Mouse (Mus musculus) embryonic facial prominence, embryonic 12.5 days (tissue): Measurements from ENCODE around the gene Pitpnb. TPM values are rescaled to one million over a fixed set of nuclear protein-coding genes. Genes with fewer than 3 reads are reported as not detected.

ENCODE experiments used
- ATAC-seq: fragments of 200-750 bp; cut with Nextera tagmentation; 2 replicates; pipeline ENCODE4 v1.8.0; 2017; ENCODE audit not compliant: insufficient number of reproducible peaks, insufficient read depth, low FRiP score, low TSS enrichment
- H3K27ac ChIP-seq: fragments of 300-500 bp; sonication (generic); 2 replicates; pipeline ENCODE4 v1.5.1; 2016; ENCODE audit warnings: mild to moderate bottlenecking
- H3K27me3 ChIP-seq: fragments of 300-500 bp; sonication (generic); 2 replicates; pipeline ENCODE4 v1.6.1; 2016; ENCODE audit warnings: mild to moderate bottlenecking, moderate library complexity
- H3K36me3 ChIP-seq: fragments of 300-500 bp; sonication (generic); 2 replicates; pipeline ENCODE4 v1.6.1; 2016; ENCODE audit warnings: mild to moderate bottlenecking
- H3K4me1 ChIP-seq: fragments of 300-500 bp; sonication (generic); 2 replicates; pipeline ENCODE4 v1.6.1; 2016
- H3K4me2 ChIP-seq: fragments of 300-500 bp; sonication (generic); replicated peaks from 2 replicates; pipeline ENCODE4 v1.6.1; 2016; ENCODE audit warnings: mild to moderate bottlenecking, moderate library complexity
- H3K4me3 ChIP-seq: fragments of 300-500 bp; sonication (generic); 2 replicates; pipeline ENCODE4 v1.5.1; 2016; ENCODE audit warnings: mild to moderate bottlenecking
- H3K9ac ChIP-seq: fragments of 300-500 bp; sonication (generic); 2 replicates; pipeline ENCODE4 v1.6.1; 2016; ENCODE audit warnings: mild to moderate bottlenecking, moderate library complexity
- H3K9me3 ChIP-seq: fragments of 300-500 bp; sonication (generic); 2 replicates; pipeline ENCODE4 v1.6.1; 2016; ENCODE audit warnings: mild to moderate bottlenecking, moderate library complexity
- WGBS: fragments of 180-500 bp; shearing (Covaris S2); methylation state at CpG from one replicate; pipeline ENCODE4 v1.1.7; 2016; 5-methylcytosine and 5-hydroxymethylcytosine counted together
- polyA plus RNA-seq: library from polyadenylated mRNA; unstranded; fragments of >200 nt; fragmentation: Nextera tagmentation; extraction: Ambion mirVana; gene quantifications from 2 replicates; pipeline ENCODE4 v1.2.1, GENCODE M21; 2016

Gene Pitpnb
- polyA plus RNA-seq, 1 experiment from 2014 or later: 116 TPM

DNA sequence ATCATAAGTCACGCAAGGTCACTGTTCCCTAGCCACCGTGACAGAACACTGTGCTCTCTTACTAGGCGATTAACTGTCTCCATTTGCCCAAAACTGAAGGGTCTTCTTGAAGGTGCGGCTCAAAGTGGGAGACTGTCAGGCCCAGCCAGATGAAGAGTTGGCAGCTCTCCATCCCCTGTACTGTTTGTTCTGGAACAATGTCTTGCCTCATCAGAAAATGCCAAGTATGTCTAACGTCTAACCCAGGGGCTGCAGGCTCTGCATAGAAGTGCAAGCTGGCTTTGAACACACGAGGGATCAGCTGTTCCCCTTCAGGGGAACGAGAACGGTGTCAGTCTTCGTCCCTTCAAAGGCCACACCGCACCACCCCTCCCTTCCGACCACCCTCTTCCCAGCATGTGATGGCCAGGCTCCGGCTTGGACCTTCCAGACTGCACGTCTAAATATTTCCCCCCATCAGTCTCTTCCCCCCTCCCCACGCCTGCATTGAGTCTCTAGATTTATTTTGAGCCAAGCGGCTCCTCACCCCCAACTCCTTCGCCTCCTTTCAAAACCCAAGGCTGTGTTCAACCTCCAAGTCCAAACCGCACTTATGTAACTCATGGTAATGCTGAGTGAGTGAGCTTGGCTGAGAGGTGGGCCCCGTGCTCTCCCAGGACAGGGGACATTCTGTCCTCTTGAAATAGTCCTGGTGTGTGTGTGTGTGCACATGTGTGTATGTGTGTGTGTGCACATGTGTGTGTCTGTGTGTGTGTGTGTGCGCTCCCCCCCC, 71.5 kb downstream of the Pitpnb start:
- WGBS: 72% methylated on average over 19 of the region's 19 CpGs
- Histone ChIP-seq H3K9ac (no peak overlapping the region), H3K4me2 (no peak overlapping the region), H3K27ac (no peak overlapping the region), H3K9me3 (no peaks in the 10 kb centered on the region), H3K4me3 (no peak overlapping the region), H3K36me3 (no peaks in the 10 kb centered on the region), H3K4me1 (peaks cover 20% of the 10 kb centered on the region), H3K27me3 (no peaks in the 10 kb centered on the region)
- no peak for ATAC-seq

DNA sequence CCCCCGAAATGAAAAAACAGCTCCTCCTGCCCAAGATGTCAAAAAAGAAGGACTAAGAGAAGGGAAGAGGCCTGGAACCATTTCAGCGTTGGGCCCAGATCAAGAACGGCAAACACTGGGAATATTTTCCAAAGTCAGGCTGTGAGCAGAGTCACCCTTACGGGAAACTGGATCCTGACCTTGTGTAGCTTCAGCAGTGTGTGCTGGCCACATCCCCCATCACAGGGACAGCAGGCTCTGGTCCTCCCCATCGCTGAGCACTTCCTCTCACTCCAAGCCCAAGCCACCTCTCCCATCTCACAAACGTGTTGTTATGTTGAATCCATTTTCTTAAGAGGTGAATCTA, 72.1 kb downstream of the Pitpnb start:
- H3K27me3 ChIP-seq: no peaks in the 10 kb centered on the region
- 83% methylated on average over 6 of the region's 6 CpGs for WGBS

DNA sequence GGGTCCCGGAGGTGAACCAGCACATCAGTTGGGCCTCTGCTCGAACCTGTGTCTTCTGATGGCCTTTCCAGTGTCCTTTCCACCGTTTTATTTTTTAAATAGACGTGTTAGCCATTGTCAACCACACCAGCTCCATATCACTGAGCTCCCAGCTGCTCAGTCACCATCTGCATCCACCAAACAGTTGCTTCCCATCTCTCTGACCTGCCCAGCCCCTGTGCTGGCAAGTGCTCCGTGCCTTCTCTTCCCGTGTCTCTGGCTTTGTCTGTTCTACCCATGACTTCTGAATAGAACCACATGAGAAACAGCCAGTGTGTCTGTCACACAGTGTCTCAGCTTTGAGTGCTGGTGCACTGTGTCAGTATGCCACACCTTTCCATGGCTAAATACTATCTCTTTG, 74.2 kb downstream of the Pitpnb start:
- H3K27ac ChIP-seq: no peak overlapping the region
- no peak overlapping the region for H3K9ac ChIP-seq
- H3K4me3 ChIP-seq: no peak overlapping the region
- H3K27me3 ChIP-seq: no peaks in the 10 kb centered on the region
- H3K9me3 ChIP-seq: no peaks in the 10 kb centered on the region
- WGBS: 82% methylated on average over 6 of the region's 6 CpGs
- H3K4me1 ChIP-seq: peaks cover 26% of the 10 kb centered on the region
- H3K4me2 ChIP-seq: no peak overlapping the region
- no peak for ATAC-seq
- H3K36me3 ChIP-seq: no peaks in the 10 kb centered on the region

More for the DNA sequence above, 72.1 kb downstream of the Pitpnb start:
- Histone ChIP-seq H3K4me3 (no peak overlapping the region), H3K9ac (no peak overlapping the region), H3K27ac (no peak overlapping the region), H3K9me3 (no peaks in the 10 kb centered on the region), H3K4me1 (peaks cover 16% of the 10 kb centered on the region), H3K4me2 (no peak overlapping the region), H3K36me3 (no peaks in the 10 kb centered on the region)
- ATAC-seq: no peak

- Histone ChIP-seq H3K9me3 (no peaks in the 10 kb centered on the region), H3K4me2 (peak overlapping the region; percentile 30), H3K4me1 (peaks cover 29% of the 10 kb centered on the region), H3K27ac (peak overlapping the region; percentile 93), H3K9ac (0 out of 2 replicates have a peak overlapping the region, but pooled peaks have one; percentile 8), H3K36me3 (no peaks in the 10 kb centered on the region), H3K4me3 (no peak overlapping the region), H3K27me3 (no peaks in the 10 kb centered on the region)
- WGBS: 4% methylated on average over 14 of the region's 14 CpGs
- ATAC-seq: peak; percentile 79; the same call in 1 of the 2 replicates
These were observed 78.0 kb downstream of the Pitpnb start for GRCm38 (mm10) chr5:111408470-111409105.

DNA sequence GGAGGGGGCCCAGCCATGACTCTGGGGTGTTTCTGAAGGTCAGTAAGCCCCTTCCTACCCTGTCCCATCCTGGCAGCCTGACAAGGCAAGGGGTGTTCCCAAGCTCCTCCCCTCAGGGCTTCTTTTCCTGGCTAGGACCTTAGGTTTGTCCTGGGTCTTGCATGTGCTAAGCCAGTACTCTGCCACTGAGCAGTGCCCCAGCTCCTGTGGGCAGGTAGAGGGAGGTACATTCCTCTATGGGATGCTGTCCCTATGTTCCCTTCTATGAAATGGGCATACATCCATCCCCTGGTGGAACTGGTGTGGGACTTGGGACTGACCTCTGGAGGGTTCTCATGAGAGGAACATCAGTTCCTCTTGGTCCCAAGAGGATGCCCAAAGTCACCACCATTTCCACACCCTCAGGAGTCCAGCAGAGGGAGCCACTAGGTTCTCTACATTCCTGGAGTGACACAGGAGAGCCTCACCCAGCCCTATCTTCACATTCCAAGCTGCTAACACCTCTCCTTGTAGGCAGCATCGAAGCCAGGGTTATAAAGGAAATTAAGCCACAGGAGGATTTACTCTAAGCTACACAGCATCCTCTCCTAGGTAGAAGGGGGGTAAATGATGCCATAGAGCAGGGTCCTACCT, 79.0 kb downstream of the Pitpnb start:
- Histone ChIP-seq H3K4me3 (no peak overlapping the region), H3K27me3 (no peaks in the 10 kb centered on the region), H3K9ac (no peak overlapping the region; the same call in 1 of the 2 replicates), H3K36me3 (no peaks in the 10 kb centered on the region), H3K9me3 (no peaks in the 10 kb centered on the region), H3K4me1 (peaks cover 37% of the 10 kb centered on the region), H3K27ac (peak overlapping the region; percentile 93), H3K4me2 (peak overlapping the region; percentile 30; the same call in 1 of the 2 replicates)
- WGBS: 13% methylated on average over 1 of the region's 1 CpGs
- no peak for ATAC-seq

DNA sequence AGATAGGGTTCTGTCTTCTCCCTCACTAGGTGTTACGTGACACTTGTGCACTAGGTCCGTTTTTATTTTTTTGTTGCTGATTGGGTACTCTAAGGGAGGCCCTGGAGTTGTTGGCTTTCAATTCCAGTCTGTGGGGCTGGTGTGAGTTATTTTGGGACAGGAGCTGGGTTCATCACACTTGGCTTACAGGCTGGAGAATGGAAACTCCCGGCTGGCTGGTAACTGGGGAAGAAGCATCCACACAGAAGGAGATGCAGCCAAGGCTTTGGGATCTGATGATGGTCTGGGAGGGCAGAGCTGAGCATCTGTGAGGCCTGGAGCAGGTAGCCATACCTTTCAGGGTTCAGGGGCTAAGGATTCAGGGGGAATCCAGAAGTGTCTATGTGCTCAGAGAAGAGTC, 80.1 kb downstream of the Pitpnb start:
- Histone ChIP-seq H3K9me3 (no peaks in the 10 kb centered on the region), H3K36me3 (no peaks in the 10 kb centered on the region), H3K4me1 (peaks cover 45% of the 10 kb centered on the region), H3K27me3 (no peaks in the 10 kb centered on the region), H3K4me2 (no peak overlapping the region), H3K9ac (no peak overlapping the region), H3K4me3 (no peak overlapping the region), H3K27ac (no peak overlapping the region)
- no peak for ATAC-seq
- WGBS: 68% methylated on average over 3 of the region's 3 CpGs

- H3K9ac ChIP-seq: peak overlapping the region; percentile 43; the same call in 1 of the 2 replicates
- peak overlapping the region; percentile 91 for H3K4me2 ChIP-seq
- no peaks in the 10 kb centered on the region for H3K9me3 ChIP-seq
- 1% methylated on average over 5 of the region's 5 CpGs for WGBS
- H3K4me3 ChIP-seq: no peak overlapping the region
- H3K27ac ChIP-seq: peak overlapping the region; percentile 67
- ATAC-seq: 0 out of 2 replicates have a peak, but pooled peaks have one; percentile 37
- H3K4me1 ChIP-seq: peaks cover 40% of the 10 kb centered on the region
- no peaks in the 10 kb centered on the region for H3K27me3 ChIP-seq
- H3K36me3 ChIP-seq: peaks cover 8% of the 10 kb centered on the region
These were observed 83.6 kb downstream of the Pitpnb start for GRCm38 (mm10) chr5:111414192-111414591.

DNA sequence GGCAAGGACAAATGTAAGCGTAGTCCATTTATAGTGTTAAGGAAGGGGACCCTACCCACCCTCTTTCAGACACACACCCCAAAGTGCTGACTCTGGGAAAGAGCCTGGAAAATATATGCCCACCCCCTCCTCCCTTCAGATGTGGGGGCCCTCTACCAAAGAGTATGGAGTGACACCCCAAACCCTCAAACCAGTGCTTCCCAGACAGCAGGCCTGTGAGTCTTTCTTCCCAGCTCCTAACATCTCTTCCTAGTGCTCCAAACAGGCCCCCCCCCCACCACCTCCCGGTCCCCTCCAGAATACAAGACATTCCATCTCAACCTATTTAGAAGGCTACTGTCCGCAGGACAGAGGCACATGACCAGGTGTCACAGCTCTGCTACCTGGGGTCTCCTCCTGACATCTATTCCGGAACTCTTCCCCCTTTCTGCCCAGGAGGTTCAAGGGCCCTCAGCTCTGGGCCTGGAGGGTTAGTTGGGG, 84.2 kb downstream of the Pitpnb start:
- Histone ChIP-seq H3K36me3 (peaks cover 14% of the 10 kb centered on the region), H3K9ac (peak overlapping the region; percentile 43), H3K4me1 (peaks cover 40% of the 10 kb centered on the region), H3K9me3 (no peaks in the 10 kb centered on the region), H3K4me2 (peak overlapping the region; percentile 91), H3K27ac (peak overlapping the region; percentile 67), H3K4me3 (peak overlapping the region; percentile 95), H3K27me3 (no peaks in the 10 kb centered on the region)
- ATAC-seq: no peak
- WGBS: 29% methylated on average over 4 of the region's 4 CpGs

- peaks cover 41% of the 10 kb centered on the region for H3K4me1 ChIP-seq
- under 1% methylated on average over 14 of the region's 14 CpGs for WGBS
- peaks cover 22% of the 10 kb centered on the region for H3K36me3 ChIP-seq
- no peaks in the 10 kb centered on the region for H3K27me3 ChIP-seq
- peak overlapping the region; percentile 100 for H3K9ac ChIP-seq
- peak overlapping the region; percentile 68 for H3K27ac ChIP-seq
- H3K4me2 ChIP-seq: peak overlapping the region; percentile 91
- H3K4me3 ChIP-seq: peak overlapping the region; percentile 95
- H3K9me3 ChIP-seq: no peaks in the 10 kb centered on the region
- ATAC-seq: no peak
These were observed 85.0 kb downstream of the Pitpnb start for GRCm38 (mm10) chr5:111415575-111415974.

GRCm38 (mm10) chr5:111416048-111416447, 85.5 kb downstream of the Pitpnb start:
- Histone ChIP-seq H3K4me2 (peak overlapping the region; percentile 91), H3K4me1 (peaks cover 46% of the 10 kb centered on the region), H3K27me3 (no peaks in the 10 kb centered on the region), H3K9me3 (no peaks in the 10 kb centered on the region), H3K36me3 (peaks cover 26% of the 10 kb centered on the region), H3K4me3 (peak overlapping the region; percentile 95), H3K9ac (peak overlapping the region; percentile 100), H3K27ac (peak overlapping the region; percentile 98)
- ATAC-seq: no peak
- WGBS: under 1% methylated on average over 13 of the region's 13 CpGs

DNA sequence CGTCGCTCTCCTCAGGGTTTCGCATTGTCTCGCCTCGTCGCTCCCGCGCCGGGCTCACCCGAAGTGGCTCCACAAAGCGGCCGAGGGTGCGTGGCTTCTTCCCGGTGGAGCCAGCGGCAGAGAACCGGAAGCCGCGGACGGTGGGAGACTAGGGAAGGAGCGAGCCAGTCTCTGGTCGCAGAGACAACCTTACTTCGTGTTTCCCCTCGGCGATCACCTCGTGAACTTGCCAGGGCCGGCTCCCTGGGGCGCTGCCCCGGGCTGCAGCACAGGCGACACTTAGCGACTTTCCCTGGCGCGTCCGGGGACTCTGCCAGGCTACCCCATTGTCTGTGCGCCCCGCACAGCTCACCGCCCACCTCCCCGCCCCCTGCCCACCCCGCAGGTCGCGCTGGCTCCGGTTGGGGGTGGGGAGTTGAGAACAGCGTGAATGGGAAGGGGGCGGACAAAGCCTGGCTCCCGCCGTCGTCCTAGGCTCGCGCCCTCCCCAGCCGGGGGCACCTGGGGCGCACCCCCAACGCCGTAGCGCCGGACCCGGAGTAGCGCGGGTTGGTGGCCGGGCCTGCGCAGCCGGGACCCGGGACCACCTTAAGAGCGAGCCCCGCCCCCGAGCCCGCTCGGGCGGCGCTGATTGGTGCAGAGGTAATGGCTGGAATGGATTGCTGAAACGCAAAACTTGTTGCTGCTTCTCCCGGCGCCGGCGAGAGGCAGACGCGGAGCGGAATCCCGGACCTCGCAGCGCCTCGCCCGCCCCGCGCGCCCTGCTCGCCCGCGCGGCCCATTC, 86.2 kb downstream of the Pitpnb start, which contains the start of gene Mn1:
Gene Mn1, plus strand, starts transcription at position 772 of the 784 bp plus-strand sequence.
- Histone ChIP-seq H3K4me3 (peak within 1 kb of the TSS; percentile 95), H3K4me1 (peaks cover 53% of the 10 kb centered on the region), H3K36me3 (peaks cover 34% of the 10 kb centered on the region), H3K4me2 (peak within 1 kb of the TSS; percentile 91), H3K27me3 (no peaks in the 10 kb centered on the region), H3K27ac (peak within 1 kb of the TSS; percentile 98), H3K9me3 (no peaks in the 10 kb centered on the region), H3K9ac (peak within 1 kb of the TSS; percentile 100)
- under 1% methylated on average over 88 of the region's 88 CpGs for WGBS
- ATAC-seq: peak; percentile 93
